Mouse (Mus musculus): ENCODE data around the gene Angptl4.

DNA sequence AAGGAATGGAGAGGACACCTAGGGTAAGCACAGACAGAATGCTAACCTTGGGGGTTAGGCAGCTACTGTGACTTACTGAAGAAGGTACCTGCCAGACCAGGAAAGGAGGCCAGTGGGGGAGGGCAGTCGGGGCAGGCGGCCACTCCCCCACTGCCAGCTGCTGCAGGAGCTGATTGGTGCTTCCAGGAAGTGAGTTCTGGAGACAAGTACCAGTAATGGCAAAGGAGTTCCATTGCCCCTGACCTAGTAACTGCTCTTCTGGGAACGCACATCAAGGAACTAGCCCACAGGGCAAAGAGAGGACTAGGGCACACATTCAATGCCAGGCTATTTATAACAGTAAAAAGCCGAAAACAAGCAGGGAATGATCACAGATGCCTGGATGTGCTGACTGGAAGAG lies 24.4 kb downstream of the Angptl4 start:
- no peak for TF ChIP-seq CTCF (conservative IDR thresholded peaks at IDR 0.05; ENCODE audit: low read length)
- TF ChIP-seq POU5F1 (IDR thresholded peaks at IDR 0.05; ENCODE audit: borderline replicate concordance, low read length): no peak
- no peak for TF ChIP-seq NANOG (IDR thresholded peaks at IDR 0.05; ENCODE audit: borderline replicate concordance, low read length)

Data from E14TG2a.4 (cell line).